Mouse (Mus musculus): ENCODE measurements around the gene Sirt4.
A peak's percentile ranks its signal among the peaks of the same experiment; 100 is the strongest.
"Not testable (repeated sequence)": the region's sequence is repeated elsewhere in the genome, so short reads cannot be mapped to it uniquely, and the experiment has no call there.

The Sirt4 gene

GRCm38 (mm10) chr5:115483947-115484920 lies at the start of gene Sirt4:
TSS of gene Sirt4 (minus strand) at chr5:115484725.
- peak; percentile 60 to 83 for DNase-seq (ENCODE audit: low spot score in 2 of 2)

- DNase-seq (ENCODE audit: low spot score in 2 of 2): peak in 1 of 2 experiments; percentile 84
Observed at GRCm38 (mm10) chr5:115531671-115532270, 47.2 kb upstream of the Sirt4 start.

- peak in 1 of 2 experiments; percentile 45 for DNase-seq (ENCODE audit: low spot score in 2 of 2)
Observed at GRCm38 (mm10) chr5:115530447-115530809, 45.9 kb upstream of the Sirt4 start.

- DNase-seq (ENCODE audit: low spot score in 2 of 2): no peak
Observed at GRCm38 (mm10) chr5:115529742-115530446, 45.4 kb upstream of the Sirt4 start.

- no peak for DNase-seq (ENCODE audit: low spot score in 2 of 2)
Observed at GRCm38 (mm10) chr5:115529364-115529741, 44.8 kb upstream of the Sirt4 start.

GRCm38 (mm10) chr5:115528128-115528527 lies 43.6 kb upstream of the Sirt4 start:
- no peak for DNase-seq (ENCODE audit: low spot score in 2 of 2)

- DNase-seq (ENCODE audit: low spot score in 2 of 2): no peak
Observed at GRCm38 (mm10) chr5:115526456-115527202, 42.1 kb upstream of the Sirt4 start.

GRCm38 (mm10) chr5:115525943-115526342 lies 41.4 kb upstream of the Sirt4 start:
- DNase-seq (ENCODE audit: low spot score in 2 of 2): no peak

- DNase-seq (ENCODE audit: low spot score in 2 of 2): no peak
Observed at GRCm38 (mm10) chr5:115525416-115525815, 40.9 kb upstream of the Sirt4 start.

GRCm38 (mm10) chr5:115524471-115524870 lies 39.9 kb upstream of the Sirt4 start:
- no peak for DNase-seq (ENCODE audit: low spot score in 2 of 2)

GRCm38 (mm10) chr5:115523971-115524370 lies 39.4 kb upstream of the Sirt4 start:
- no peak for DNase-seq (ENCODE audit: low spot score in 2 of 2)

GRCm38 (mm10) chr5:115522981-115523499 lies 38.5 kb upstream of the Sirt4 start:
- no peak for DNase-seq (ENCODE audit: low spot score in 2 of 2)

GRCm38 (mm10) chr5:115522531-115522930 lies 38.0 kb upstream of the Sirt4 start:
- no peak for DNase-seq (ENCODE audit: low spot score in 2 of 2)

GRCm38 (mm10) chr5:115521553-115522461 lies 37.3 kb upstream of the Sirt4 start:
- DNase-seq (ENCODE audit: low spot score in 2 of 2): peak in 1 of 2 experiments; percentile 57

GRCm38 (mm10) chr5:115520325-115520869 lies 35.9 kb upstream of the Sirt4 start:
- no peak for DNase-seq (ENCODE audit: low spot score in 2 of 2)

- DNase-seq (ENCODE audit: low spot score in 2 of 2): not testable (repeated sequence)
Observed at GRCm38 (mm10) chr5:115518214-115518613, 33.7 kb upstream of the Sirt4 start.

GRCm38 (mm10) chr5:115517501-115517900 lies 33.0 kb upstream of the Sirt4 start:
- DNase-seq (ENCODE audit: low spot score in 2 of 2): no peak

- DNase-seq (ENCODE audit: low spot score in 2 of 2): no peak
Observed at GRCm38 (mm10) chr5:115516908-115517307, 32.4 kb upstream of the Sirt4 start.

GRCm38 (mm10) chr5:115516081-115516907 lies 31.8 kb upstream of the Sirt4 start:
- peak in 1 of 2 experiments; percentile 65 for DNase-seq (ENCODE audit: low spot score in 2 of 2)

Data from spleen, postnatal 10 days (tissue).